Mouse (Mus musculus) ES-E14 (cell line): Measurements from ENCODE around the gene Cyp20a1.

ENCODE experiments used
- CHD2 ChIP-seq: IDR thresholded peaks from 2 replicates; pipeline ENCODE4 v1.6.1; 2014; ENCODE audit warnings: mild to moderate bottlenecking, low read depth, low read length, inconsistent platforms
- HCFC1 ChIP-seq: IDR thresholded peaks from 2 replicates; pipeline ENCODE4 v1.6.1; 2012; ENCODE audit warnings: low read length, inconsistent platforms, borderline replicate concordance; ENCODE audit not compliant: insufficient read depth
- MAFK ChIP-seq: IDR thresholded peaks from 2 replicates; pipeline ENCODE4 v1.6.1; 2014; ENCODE audit warnings: mild to moderate bottlenecking, low read depth, low read length, inconsistent platforms; ENCODE audit not compliant: insufficient read depth
- ZC3H11A ChIP-seq: IDR thresholded peaks from 2 replicates; pipeline ENCODE4 v1.6.1; 2012; ENCODE audit warnings: low read depth, mild to moderate bottlenecking, inconsistent platforms, low read length, borderline replicate concordance
- ZNF384 ChIP-seq: IDR thresholded peaks from 2 replicates; pipeline ENCODE4 v1.6.1; 2012; ENCODE audit warnings: low read depth, low read length, inconsistent platforms

DNA sequence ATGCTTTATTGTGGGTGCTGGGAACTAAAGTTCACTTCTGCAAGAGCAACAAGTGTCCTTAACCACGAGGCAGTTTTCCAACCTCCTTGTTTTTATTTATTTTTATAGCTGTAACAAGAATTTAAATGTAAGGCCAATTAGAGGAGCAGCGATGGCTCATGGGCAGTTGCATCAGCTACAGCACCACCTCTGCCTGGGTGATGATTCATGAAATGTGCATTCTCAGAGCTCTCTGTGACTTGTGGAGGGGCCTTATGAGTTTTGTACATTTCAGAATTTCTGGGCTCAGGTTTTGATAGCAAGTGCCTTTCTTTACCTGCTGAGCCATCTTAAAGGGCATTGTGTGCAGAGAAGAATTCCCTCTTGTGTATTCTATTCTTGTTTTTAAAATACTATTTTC, 85.2 kb downstream of the Cyp20a1 start:
- TF ChIP-seq MAFK, result no peak
- no peak for TF ChIP-seq CHD2
- TF ChIP-seq ZNF384, result no peak
- no peak for TF ChIP-seq ZC3H11A
- TF ChIP-seq HCFC1, result no peak
